Mouse (Mus musculus) CH12.LX (cell line): Measurements from ENCODE around the gene Mettl13.

Source experiments
- CHD2 ChIP-seq: IDR thresholded peaks from 2 replicates; pipeline ENCODE4 v1.6.1; 2011; ENCODE audit warnings: low read length, improper control_type of control experiment
- CTCF ChIP-seq, 2 experiments: IDR thresholded peaks in 1 of 2; conservative IDR thresholded peaks in 1 of 2; 2 replicates each; pipeline ENCODE4 v1.5.1; 2011 to 2012; ENCODE audit warnings: low read depth in 2 of 2, low read length in 2 of 2, improper control_type of control experiment in 1 of 2, inconsistent platforms in 1 of 2, mild to moderate bottlenecking in 1 of 2, moderate library complexity in 1 of 2
- E2F4 ChIP-seq: IDR thresholded peaks from 2 replicates; pipeline ENCODE4 v1.6.1; 2011; ENCODE audit warnings: low read depth, low read length, improper control_type of control experiment; ENCODE audit not compliant: insufficient replicate concordance
- IRF4 ChIP-seq: IDR thresholded peaks from 2 replicates; pipeline ENCODE4 v1.6.1; 2014; ENCODE audit warnings: low read depth, mild to moderate bottlenecking, inconsistent platforms, low read length, improper control_type of control experiment
- JUND ChIP-seq: conservative IDR thresholded peaks from 2 replicates; pipeline ENCODE4 v1.6.1; 2011; ENCODE audit warnings: low read depth, low read length, improper control_type of control experiment
- KAT2A ChIP-seq: IDR thresholded peaks from 2 replicates; pipeline ENCODE4 v1.6.1; 2012; ENCODE audit warnings: low read length, improper control_type of control experiment, inconsistent platforms; ENCODE audit not compliant: insufficient replicate concordance
- NRF1 ChIP-seq: IDR thresholded peaks from 2 replicates; pipeline ENCODE4 v1.6.1; 2014; ENCODE audit warnings: low read depth, mild to moderate bottlenecking, inconsistent platforms, low read length, improper control_type of control experiment, moderate library complexity
- POLR2A ChIP-seq: IDR thresholded peaks from 2 replicates; pipeline ENCODE4 v1.6.1; 2011; ENCODE audit warnings: low read depth, mild to moderate bottlenecking, improper control_type of control experiment, low read length
- ZKSCAN1 ChIP-seq: IDR thresholded peaks from 2 replicates; pipeline ENCODE4 v1.6.1; 2012; ENCODE audit warnings: low read depth, inconsistent platforms, low read length, improper control_type of control experiment, borderline replicate concordance

DNA sequence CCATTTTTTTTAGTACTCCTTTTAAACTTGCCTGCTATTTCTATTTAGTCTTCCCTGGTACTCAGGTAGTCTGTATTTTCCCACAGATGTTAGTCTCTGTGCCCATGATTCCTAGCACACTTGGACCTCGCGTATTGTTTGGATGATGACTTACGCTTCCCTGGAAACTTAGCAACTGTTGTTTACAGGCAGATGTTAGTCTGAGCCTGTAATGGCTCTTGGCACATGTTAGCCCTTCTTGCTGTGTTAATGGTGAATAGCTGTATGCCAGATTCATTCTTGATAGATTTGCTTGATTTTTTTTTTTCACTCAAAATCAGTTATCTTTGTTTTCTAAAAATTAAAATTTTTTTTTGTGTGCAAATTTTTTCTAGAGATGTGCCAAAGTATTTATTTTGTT lies 40.3 kb upstream of the Mettl13 start:
- no peak for TF ChIP-seq ZKSCAN1
- no peak for TF ChIP-seq E2F4
- TF ChIP-seq CTCF (conservative IDR thresholded peaks at IDR 0.05 in 1 of 2, IDR thresholded peaks at IDR 0.05 in 1 of 2; ENCODE audit: low read depth in 2 of 2, low read length in 2 of 2): no peak
- TF ChIP-seq POLR2A: no peak
- no peak for TF ChIP-seq IRF4
- TF ChIP-seq NRF1: no peak
- no peak for TF ChIP-seq JUND
- no peak for TF ChIP-seq KAT2A
- no peak for TF ChIP-seq CHD2
